Mouse (Mus musculus): ENCODE data around the gene Slc8b1.

Gene Slc8b1

GRCm38 (mm10) chr5:120567761-120568211, 56.8 kb downstream of the Slc8b1 start:
- DNase-seq (ENCODE audit: low spot score) = no peak

GRCm38 (mm10) chr5:120568336-120568768, 57.4 kb downstream of the Slc8b1 start:
- DNase-seq (ENCODE audit: low spot score) = no peak

GRCm38 (mm10) chr5:120568964-120569363, 58.0 kb downstream of the Slc8b1 start:
- DNase-seq (ENCODE audit: low spot score) = no peak

- no peak for DNase-seq (ENCODE audit: low spot score)
Measured at GRCm38 (mm10) chr5:120569791-120570190, 58.8 kb downstream of the Slc8b1 start.

- no peak for DNase-seq (ENCODE audit: low spot score)
Measured at GRCm38 (mm10) chr5:120570289-120570897, 59.4 kb downstream of the Slc8b1 start.

GRCm38 (mm10) chr5:120571056-120571740, 60.2 kb downstream of the Slc8b1 start:
- DNase-seq (ENCODE audit: low spot score) = no peak

- DNase-seq (ENCODE audit: low spot score) = no peak
Measured at GRCm38 (mm10) chr5:120574469-120575063, 63.6 kb downstream of the Slc8b1 start.

- DNase-seq (ENCODE audit: low spot score) = no peak
Measured at GRCm38 (mm10) chr5:120576781-120577301, 65.9 kb downstream of the Slc8b1 start.

GRCm38 (mm10) chr5:120577935-120578441, 67.0 kb downstream of the Slc8b1 start:
- DNase-seq (ENCODE audit: low spot score) = no peak

GRCm38 (mm10) chr5:120578504-120579081, 67.6 kb downstream of the Slc8b1 start:
- DNase-seq (ENCODE audit: low spot score) = peak; percentile 84

GRCm38 (mm10) chr5:120579211-120579897, 68.4 kb downstream of the Slc8b1 start:
- no peak for DNase-seq (ENCODE audit: low spot score)

- DNase-seq (ENCODE audit: low spot score) = no peak
Measured at GRCm38 (mm10) chr5:120579898-120580626, 69.1 kb downstream of the Slc8b1 start.

- no peak for DNase-seq (ENCODE audit: low spot score)
Measured at GRCm38 (mm10) chr5:120582002-120582401, 71.0 kb downstream of the Slc8b1 start.

- no peak for DNase-seq (ENCODE audit: low spot score)
Measured at GRCm38 (mm10) chr5:120583511-120583910, 72.5 kb downstream of the Slc8b1 start.
